Mouse (Mus musculus) heart, adult 2 months (tissue): ENCODE measurements around the gene Vps26a. TPM values are rescaled to one million over a fixed set of nuclear protein-coding genes. Genes with fewer than 3 reads are reported as not detected.
A peak's percentile ranks its signal among the peaks of the same experiment; 100 is the strongest.

Source experiments
- DNase-seq, 2 experiments: peaks; one replicate each; pipeline ENCODE4 v3.0.0; 2021
- H3K27ac ChIP-seq: fragments of 200-600 bp; 2 replicates; pipeline ENCODE4 v1.8.1; 2022
- H3K27me3 ChIP-seq: fragments of 200-500 bp; 2 replicates; pipeline ENCODE4 v1.6.1; 2012; ENCODE audit warnings: mild to moderate bottlenecking, low read length, inconsistent platforms, mixed read lengths; ENCODE audit not compliant: control insufficient read depth, insufficient read depth
- H3K36me3 ChIP-seq: fragments of 200-500 bp; 2 replicates; pipeline ENCODE4 v1.6.1; 2012; ENCODE audit warnings: low read length, inconsistent platforms; ENCODE audit not compliant: control insufficient read depth, insufficient read depth
- H3K4me1 ChIP-seq: fragments of 200-500 bp; 2 replicates; pipeline ENCODE4 v1.6.1; 2011; ENCODE audit warnings: low read length; ENCODE audit not compliant: control insufficient read depth, insufficient read depth
- H3K4me3 ChIP-seq: fragments of 200-600 bp; 2 replicates; pipeline ENCODE4 v1.8.1; 2022
- H3K79me2 ChIP-seq: fragments of 200-500 bp; replicated peaks from 2 replicates; pipeline ENCODE4 v1.6.1; 2012; ENCODE audit warnings: mild to moderate bottlenecking, inconsistent platforms, low read length, moderate library complexity, mixed read lengths; ENCODE audit not compliant: control insufficient read depth, insufficient read depth
- H3K9ac ChIP-seq: fragments of 200-500 bp; 2 replicates; pipeline ENCODE4 v1.6.1; 2012; ENCODE audit warnings: low read depth, mild to moderate bottlenecking, control low read depth, inconsistent platforms, low read length, mixed read lengths
- CTCF ChIP-seq: fragments of 200-600 bp; IDR thresholded peaks from 2 replicates; pipeline ENCODE4 v1.8.1; 2022; ENCODE audit warnings: antibody characterized with exemption, mild to moderate bottlenecking, moderate library complexity
- EP300 ChIP-seq: fragments of 200-500 bp; IDR thresholded peaks from 2 replicates; pipeline ENCODE4 v1.6.1; 2011; ENCODE audit warnings: low read depth, low read length, control low read depth; ENCODE audit not compliant: insufficient read depth
- POLR2A ChIP-seq: fragments of 200-500 bp; IDR thresholded peaks from 2 replicates; pipeline ENCODE4 v1.6.1; 2011; ENCODE audit warnings: mild to moderate bottlenecking, low read depth, low read length, control low read depth; ENCODE audit not compliant: insufficient read depth
- WGBS: fragments of 180-500 bp; shearing (Covaris S2); methylation state at CpG from one replicate; pipeline ENCODE4 v1.1.7; 2018; 5-methylcytosine and 5-hydroxymethylcytosine counted together
- intact Hi-C: fragments of 180-260 bp; cut with DNase I; formaldehyde crosslinking; loops from one replicate; pipeline ENCODE4 v1.15.1; 2025
- polyA plus RNA-seq: library from polyadenylated mRNA; depleted of rRNA; stranded (reverse); fragments of >200 nt; gene quantifications from 2 replicates; pipeline ENCODE4 v1.2.3, GENCODE M21; 2012
- total RNA-seq, 2 experiments: library from RNA; stranded (reverse); gene quantifications; 2 replicates each; pipeline ENCODE4 v1.2.3; 2021

The Vps26a gene
- total and polyA plus RNA-seq, 3 experiments, result 21.2 to 46.8 (median 45.6) TPM

GRCm38 (mm10) chr10:62505224-62505983 is 18.8 kb upstream of the Vps26a start:
- DNase-seq, result no peak
- TF ChIP-seq CTCF (no peak), POLR2A (no peak), EP300 (no peak)
- intact Hi-C loops, result no loop called here
- Histone ChIP-seq H3K27me3 (no peaks in the 10 kb centered on the region), H3K4me1 (peaks cover 12% of the 10 kb centered on the region), H3K4me3 (peak overlapping the region; percentile 64; the same call in 1 of the 2 replicates), H3K27ac (peak overlapping the region; percentile 97), H3K79me2 (no peaks in the 10 kb centered on the region), H3K9ac (no peak overlapping the region), H3K36me3 (peaks cover 4% of the 10 kb centered on the region; the same call in 1 of the 2 replicates)
- WGBS, result 71% methylated on average over 9 of the region's 9 CpGs

DNA sequence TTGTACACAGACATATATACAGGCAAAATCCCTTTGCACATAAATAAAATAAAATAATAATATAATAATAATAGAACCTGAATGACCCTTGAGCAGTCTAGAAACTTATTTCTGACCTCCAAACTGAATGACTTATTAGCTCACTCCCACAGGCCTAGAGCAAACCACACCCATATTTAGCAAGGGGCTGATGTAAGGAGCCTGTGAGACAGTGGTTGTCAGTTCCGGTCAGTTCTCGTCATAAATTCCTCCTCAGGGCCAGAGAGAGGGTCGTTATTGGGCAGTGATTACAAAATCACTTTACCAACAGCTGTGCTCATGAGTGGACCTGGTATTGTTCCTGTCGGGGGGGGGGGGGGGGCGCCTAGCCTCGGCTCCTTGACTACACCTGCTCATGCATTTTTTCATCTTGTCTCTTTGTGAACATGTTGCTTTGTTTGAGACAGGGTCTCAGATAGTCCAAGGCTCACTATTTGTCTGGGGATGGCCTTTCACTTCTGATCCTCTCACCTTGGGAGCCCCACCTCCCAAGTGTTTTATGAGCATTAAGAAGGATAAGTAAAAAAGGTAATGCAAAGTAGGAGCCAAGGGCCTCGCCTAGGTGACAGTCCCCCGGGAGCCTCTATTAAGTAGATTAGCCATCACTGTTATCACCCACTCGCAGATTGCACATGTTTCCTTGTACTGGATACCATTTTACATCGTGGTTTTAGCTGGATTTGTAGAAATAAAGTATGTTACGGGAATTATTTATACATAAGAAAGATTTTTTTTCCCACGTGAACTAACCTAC is 17.4 kb upstream of the Vps26a start:
- Histone ChIP-seq H3K9ac (no peak overlapping the region; the same call in 1 of the 2 replicates), H3K27ac (peak overlapping the region; percentile 79), H3K4me1 (peaks cover 10% of the 10 kb centered on the region), H3K27me3 (no peaks in the 10 kb centered on the region), H3K36me3 (peaks cover 4% of the 10 kb centered on the region; the same call in 1 of the 2 replicates), H3K79me2 (no peaks in the 10 kb centered on the region), H3K4me3 (peak overlapping the region; percentile 22)
- intact Hi-C loops, result no loop called here
- no peak for TF ChIP-seq POLR2A
- no peak for TF ChIP-seq EP300
- no peak for TF ChIP-seq CTCF
- DNase-seq, result no peak
- WGBS, result 42% methylated on average over 12 of the region's 12 CpGs

- H3K27ac ChIP-seq, result peak overlapping the region; percentile 79
- TF ChIP-seq EP300 (no peak), CTCF (no peak), POLR2A (no peak)
- intact Hi-C loops, result no loop called here
- H3K36me3 ChIP-seq, result peaks cover 4% of the 10 kb centered on the region; the same call in 1 of the 2 replicates
- no peaks in the 10 kb centered on the region for H3K27me3 ChIP-seq
- peaks cover 8% of the 10 kb centered on the region for H3K4me1 ChIP-seq
- no peak overlapping the region for H3K9ac ChIP-seq
- no peaks in the 10 kb centered on the region for H3K79me2 ChIP-seq
- WGBS, result 26% methylated on average over 4 of the region's 4 CpGs
- peak in 1 of 2 experiments; percentile 30 for DNase-seq
- peak overlapping the region; percentile 22 for H3K4me3 ChIP-seq
These were observed 16.7 kb upstream of the Vps26a start for GRCm38 (mm10) chr10:62503353-62503752.

DNA sequence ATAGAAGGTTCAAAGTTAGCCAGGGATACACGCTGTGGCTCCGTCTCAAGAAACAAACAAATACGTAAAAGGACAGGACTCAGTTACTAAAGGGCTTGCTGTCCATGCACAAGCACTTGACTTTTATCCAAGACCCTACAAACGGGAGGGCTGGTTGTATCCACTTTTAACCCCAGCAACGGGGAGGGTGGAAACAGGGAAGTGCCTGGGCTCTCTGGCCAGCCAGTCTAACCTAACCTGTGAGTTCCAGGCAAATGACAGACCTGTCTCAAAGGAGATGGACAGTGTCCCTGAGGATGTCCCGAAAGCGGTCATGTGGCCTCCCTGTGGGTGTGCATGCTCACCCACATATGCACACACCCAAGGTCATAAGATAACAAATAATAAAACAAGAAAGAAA is 15.3 kb upstream of the Vps26a start:
- Histone ChIP-seq H3K4me3 (no peak overlapping the region), H3K27me3 (no peaks in the 10 kb centered on the region), H3K36me3 (peaks cover 4% of the 10 kb centered on the region; the same call in 1 of the 2 replicates), H3K27ac (no peak overlapping the region; the same call in 1 of the 2 replicates), H3K79me2 (no peaks in the 10 kb centered on the region), H3K4me1 (peaks cover 8% of the 10 kb centered on the region), H3K9ac (no peak overlapping the region)
- WGBS, result 71% methylated on average over 7 of the region's 7 CpGs
- intact Hi-C loops, result loop anchor here (2.0 kb wide), 1 partner anchor 29 kb away; no protein-coding TSS in a partner anchor
- no peak for TF ChIP-seq EP300
- no peak for TF ChIP-seq CTCF
- no peak for TF ChIP-seq POLR2A
- no peak for DNase-seq

- peak overlapping the region; percentile 42 for H3K27ac ChIP-seq
These were observed 14.5 kb upstream of the Vps26a start for GRCm38 (mm10) chr10:62500916-62501615.

More at GRCm38 (mm10) chr10:62500916-62501615, 14.5 kb upstream of the Vps26a start:
- H3K79me2 ChIP-seq, result no peaks in the 10 kb centered on the region
- H3K4me1 ChIP-seq, result peaks cover 8% of the 10 kb centered on the region
- H3K9ac ChIP-seq, result no peak overlapping the region
- H3K36me3 ChIP-seq, result peaks cover 4% of the 10 kb centered on the region; the same call in 1 of the 2 replicates
- intact Hi-C loops, result loop anchor here (1.0 to 2.0 kb wide), 2 partner anchors 30 to 48 kb away; no protein-coding TSS in a partner anchor
- DNase-seq, result no peak
- no peak overlapping the region for H3K4me3 ChIP-seq
- H3K27me3 ChIP-seq, result no peaks in the 10 kb centered on the region
- TF ChIP-seq CTCF (no peak), POLR2A (no peak), EP300 (no peak)
- WGBS, result 73% methylated on average over 9 of the region's 9 CpGs
